Mouse (Mus musculus): ENCODE data around the gene Il3ra. TPM values are rescaled to one million over a fixed set of nuclear protein-coding genes. Genes with fewer than 3 reads are reported as not detected.

Gene Il3ra
- polyA plus RNA-seq, 1 experiment from 2014 or later, result 3.0 TPM

Other genes starting within 250 kb of the Il3ra start
- gene Psmd6, start 225.3 kb upstream of the Il3ra start, polyA plus RNA-seq (2015; fragmentation: Nextera tagmentation; extraction: Ambion mirVana), result 288 and 313 TPM in 2 replicates
- gene Olfr720, start 159.4 kb upstream of the Il3ra start, polyA plus RNA-seq (2015; fragmentation: Nextera tagmentation; extraction: Ambion mirVana), result not detected in 2 replicates
- gene Olfr31, start 23.4 kb upstream of the Il3ra start, polyA plus RNA-seq (2015; fragmentation: Nextera tagmentation; extraction: Ambion mirVana), result not detected in 2 replicates
- gene Olfr721-ps1, start 55.0 kb downstream of the Il3ra start, polyA plus RNA-seq (2015; fragmentation: Nextera tagmentation; extraction: Ambion mirVana), result not detected in 2 replicates

Data from neural tube, embryonic 13.5 days (tissue).